Mouse (Mus musculus): ENCODE results near the gene Hk1. TPM values are rescaled to one million over a fixed set of nuclear protein-coding genes. Genes with fewer than 3 reads are reported as not detected.

The Hk1 gene
- polyA plus RNA-seq, 1 experiment from 2014 or later, result 46.0 TPM

Other genes starting within 250 kb of the Hk1 start
- not detected in 2 replicates for gene Neurog3, start 246.8 kb downstream of the Hk1 start, polyA plus RNA-seq (2015; fragmentation: Nextera tagmentation; extraction: Ambion mirVana)
- 16.2 and 18.4 TPM in 2 replicates for gene Fam241b, start 236.0 kb downstream of the Hk1 start, polyA plus RNA-seq (2015; fragmentation: Nextera tagmentation; extraction: Ambion mirVana)
- 96.1 and 116 TPM in 2 replicates for gene Tspan15, start 148.7 kb downstream of the Hk1 start, polyA plus RNA-seq (2015; fragmentation: Nextera tagmentation; extraction: Ambion mirVana)
- 0.72 and 0.87 TPM in 2 replicates for gene Tacr2, start 127.5 kb downstream of the Hk1 start, polyA plus RNA-seq (2015; fragmentation: Nextera tagmentation; extraction: Ambion mirVana)
- 4.3 and 4.4 TPM in 2 replicates for gene Hkdc1, start 42.6 kb upstream of the Hk1 start, polyA plus RNA-seq (2015; fragmentation: Nextera tagmentation; extraction: Ambion mirVana)
- 0.50 and 0.55 TPM in 2 replicates for gene 4930507D05Rik, start 69.6 kb upstream of the Hk1 start, polyA plus RNA-seq (2015; fragmentation: Nextera tagmentation; extraction: Ambion mirVana)
- 22.2 and 24.2 TPM in 2 replicates for gene Supv3l1, start 69.8 kb upstream of the Hk1 start, polyA plus RNA-seq (2015; fragmentation: Nextera tagmentation; extraction: Ambion mirVana)
- gene Vps26a, start 106.9 kb upstream of the Hk1 start, polyA plus RNA-seq (2015; fragmentation: Nextera tagmentation; extraction: Ambion mirVana), result 81.6 and 86.1 TPM in 2 replicates
- gene Srgn, start 147.5 kb upstream of the Hk1 start, polyA plus RNA-seq (2015; fragmentation: Nextera tagmentation; extraction: Ambion mirVana), result 52.4 and 54.1 TPM in 2 replicates
- 32.1 and 34.8 TPM in 2 replicates for gene Kif1bp, start 198.5 kb upstream of the Hk1 start, polyA plus RNA-seq (2015; fragmentation: Nextera tagmentation; extraction: Ambion mirVana)
- gene Ddx21, start 222.4 kb upstream of the Hk1 start, polyA plus RNA-seq (2015; fragmentation: Nextera tagmentation; extraction: Ambion mirVana), result 14.2 and 17.4 TPM in 2 replicates